Mouse (Mus musculus) small intestine, adult 2 months (tissue): ENCODE data around the gene Mrtfa. TPM values are rescaled to one million over a fixed set of nuclear protein-coding genes. Genes with fewer than 3 reads are reported as not detected.

Experiments
- H3K27ac ChIP-seq: fragments of 200-500 bp; 2 replicates; pipeline ENCODE4 v1.5.1; 2012; ENCODE audit warnings: low read depth, low read length, control low read depth, inconsistent platforms; ENCODE audit not compliant: insufficient read depth
- H3K27me3 ChIP-seq: fragments of 200-500 bp; 2 replicates; pipeline ENCODE4 v1.6.1; 2012; ENCODE audit warnings: mild to moderate bottlenecking, moderate library complexity, low read length, inconsistent platforms; ENCODE audit not compliant: control insufficient read depth, insufficient read depth
- H3K36me3 ChIP-seq: fragments of 200-500 bp; 2 replicates; pipeline ENCODE4 v1.6.1; 2012; ENCODE audit warnings: mild to moderate bottlenecking, low read length, control low read depth, inconsistent platforms; ENCODE audit not compliant: control insufficient read depth, insufficient read depth
- H3K4me1 ChIP-seq: fragments of 200-500 bp; 2 replicates; pipeline ENCODE4 v1.6.1; 2012; ENCODE audit warnings: low read length, inconsistent platforms, mixed read lengths; ENCODE audit not compliant: control insufficient read depth, insufficient read depth, insufficient read length
- H3K4me3 ChIP-seq: fragments of 200-500 bp; 2 replicates; pipeline ENCODE4 v1.5.1; 2012; ENCODE audit warnings: low read depth, mild to moderate bottlenecking, control low read depth, inconsistent platforms, low read length, moderate library complexity
- CTCF ChIP-seq: fragments of 200-500 bp; IDR thresholded peaks from 2 replicates; pipeline ENCODE4 v1.5.1; 2012; ENCODE audit warnings: low read depth, mild to moderate bottlenecking, control low read depth, inconsistent platforms, low read length, moderate library complexity, mixed read lengths; ENCODE audit not compliant: insufficient replicate concordance, insufficient read length; ENCODE audit errors: extremely low read depth
- POLR2A ChIP-seq: fragments of 200-500 bp; IDR thresholded peaks from 2 replicates; pipeline ENCODE4 v1.6.1; 2012; ENCODE audit warnings: low read depth, mild to moderate bottlenecking, control low read depth, inconsistent platforms, low read length, moderate library complexity
- WGBS: fragments of 180-500 bp; shearing (Covaris S2); methylation state at CpG from one replicate; pipeline ENCODE4 v1.1.7; 2018; 5-methylcytosine and 5-hydroxymethylcytosine counted together
- polyA plus RNA-seq: library from polyadenylated mRNA; depleted of rRNA; stranded (reverse); fragments of >200 nt; gene quantifications from 2 replicates; pipeline ENCODE4 v1.2.3, GENCODE M21; 2012

The Mrtfa gene
- polyA plus RNA-seq, 1 experiment, result 34.5 TPM

DNA sequence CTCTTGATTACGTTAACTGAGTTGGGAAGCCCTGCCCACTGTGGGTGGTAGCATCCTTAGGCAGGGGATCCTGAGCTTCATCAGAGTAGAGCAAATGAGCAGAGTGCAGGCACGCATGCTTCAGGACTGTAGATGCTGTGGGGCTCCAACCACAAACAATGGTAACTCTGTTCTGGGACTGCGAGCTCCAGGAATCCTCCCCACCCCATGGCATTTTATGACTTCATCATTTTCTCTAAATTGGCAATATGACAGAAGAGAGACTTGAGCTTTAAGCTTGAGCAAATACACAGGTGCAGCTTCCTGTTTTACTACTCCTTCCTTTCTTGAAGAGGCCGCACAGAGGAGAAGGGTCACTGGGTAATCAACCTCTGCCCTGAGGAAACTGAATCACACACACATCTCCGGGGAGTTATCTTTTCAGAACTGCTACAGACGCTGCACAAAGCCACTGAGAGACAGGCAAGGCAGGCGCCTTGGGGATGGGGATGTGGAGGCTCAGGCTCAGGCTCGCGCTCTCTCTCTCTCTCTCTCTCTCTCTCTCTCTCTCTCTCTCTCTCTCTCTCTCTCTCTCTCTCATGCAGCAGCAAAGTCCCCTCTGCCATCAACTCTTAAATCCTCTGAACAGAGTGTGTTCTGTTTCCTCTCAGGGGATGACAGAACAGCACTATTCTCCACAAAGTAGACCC lies 157.5 kb downstream of the Mrtfa start:
- Histone ChIP-seq H3K36me3 (no peaks in the 10 kb centered on the region), H3K4me3 (no peak overlapping the region), H3K27me3 (no peaks in the 10 kb centered on the region), H3K27ac (peak overlapping the region; percentile 72), H3K4me1 (peaks cover 45% of the 10 kb centered on the region)
- TF ChIP-seq POLR2A, result no peak
- no peak for TF ChIP-seq CTCF
- 15% methylated on average over 9 of the region's 9 CpGs for WGBS

DNA sequence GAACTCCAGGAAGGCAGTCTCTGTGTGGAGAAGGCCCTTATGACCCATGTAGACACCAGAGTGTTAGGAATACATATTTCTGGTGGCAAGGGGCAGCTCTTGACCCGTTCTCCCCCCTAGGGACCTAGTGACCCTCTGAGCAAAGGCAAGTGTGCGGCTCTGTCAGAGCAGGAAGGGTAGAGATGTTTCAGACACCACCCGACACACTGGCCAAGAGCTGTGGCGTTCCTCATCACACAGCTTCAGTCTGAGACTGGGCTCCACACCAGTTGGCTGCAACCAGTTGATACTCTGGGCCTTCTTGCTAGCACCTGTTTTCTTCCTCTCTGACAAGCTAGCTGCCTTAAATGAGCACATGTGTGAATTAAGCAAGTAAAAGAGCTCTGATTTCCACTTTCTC lies 158.9 kb downstream of the Mrtfa start:
- 74% methylated on average over 4 of the region's 4 CpGs for WGBS
- H3K4me1 ChIP-seq, result peaks cover 42% of the 10 kb centered on the region
- no peaks in the 10 kb centered on the region for H3K27me3 ChIP-seq
- no peaks in the 10 kb centered on the region for H3K36me3 ChIP-seq
- H3K27ac ChIP-seq, result peak overlapping the region; percentile 5; the same call in 1 of the 2 replicates
- H3K4me3 ChIP-seq, result no peak overlapping the region
- no peak for TF ChIP-seq CTCF
- TF ChIP-seq POLR2A, result no peak

- WGBS, result 40% methylated on average over 10 of the region's 10 CpGs
- no peak overlapping the region for H3K4me3 ChIP-seq
- H3K36me3 ChIP-seq, result no peaks in the 10 kb centered on the region; the same call in 1 of the 2 replicates
- H3K27me3 ChIP-seq, result no peaks in the 10 kb centered on the region
- TF ChIP-seq CTCF, result no peak
- H3K4me1 ChIP-seq, result peaks cover 42% of the 10 kb centered on the region
- no peak overlapping the region for H3K27ac ChIP-seq
Observed at GRCm38 (mm10) chr15:81030891-81031425, 159.6 kb downstream of the Mrtfa start.

DNA sequence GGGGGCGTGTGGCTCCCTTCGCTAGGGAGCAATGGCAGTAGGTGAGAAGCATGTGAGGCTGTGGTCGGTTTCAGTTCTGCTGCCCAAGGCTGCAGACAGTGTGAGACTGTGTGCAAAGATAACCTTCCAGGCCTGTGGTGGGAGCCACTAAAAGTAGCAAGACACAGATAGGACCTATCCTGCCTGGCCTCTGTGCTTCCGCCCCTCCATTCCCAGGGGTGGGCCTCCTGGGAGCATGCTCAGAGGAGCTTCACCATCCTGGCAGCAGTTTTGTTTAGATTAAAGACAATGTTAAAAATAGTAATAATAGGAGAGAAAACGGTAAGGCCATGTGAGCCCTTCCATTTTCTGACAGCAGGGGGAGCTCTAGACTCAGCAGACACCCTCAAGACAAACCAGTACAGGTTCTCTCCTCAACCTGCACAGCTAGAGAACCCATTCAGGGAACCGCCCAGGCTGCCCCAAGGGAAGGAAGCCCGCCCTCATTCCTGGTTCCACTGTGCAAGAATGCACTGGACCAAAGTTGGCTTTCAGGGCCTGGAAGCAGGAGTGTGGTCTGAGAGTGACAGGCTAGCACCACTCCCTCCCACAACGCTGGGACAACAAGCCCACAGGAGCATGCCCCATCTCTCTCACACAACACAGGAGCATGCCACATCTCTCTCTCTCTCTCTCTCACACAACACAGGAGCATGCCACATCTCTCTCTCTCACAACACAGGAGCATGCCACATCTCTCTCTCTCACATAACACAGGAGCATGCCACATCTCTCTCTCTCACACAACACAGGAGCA lies 163.0 kb downstream of the Mrtfa start:
- Histone ChIP-seq H3K27ac (no peak overlapping the region), H3K27me3 (no peaks in the 10 kb centered on the region), H3K36me3 (peaks cover 2% of the 10 kb centered on the region; the same call in 1 of the 2 replicates), H3K4me1 (peaks cover 15% of the 10 kb centered on the region), H3K4me3 (no peak overlapping the region)
- TF ChIP-seq POLR2A (no peak), CTCF (peak; percentile 73; the same call in 1 of the 2 replicates)
- WGBS, result 38% methylated on average over 8 of the region's 8 CpGs

- H3K27me3 ChIP-seq, result no peaks in the 10 kb centered on the region
- WGBS, result 79% methylated on average over 5 of the region's 5 CpGs
- peaks cover 4% of the 10 kb centered on the region; the same call in 1 of the 2 replicates for H3K36me3 ChIP-seq
- no peak overlapping the region for H3K27ac ChIP-seq
- peaks cover 19% of the 10 kb centered on the region for H3K4me1 ChIP-seq
- H3K4me3 ChIP-seq, result no peak overlapping the region
- TF ChIP-seq POLR2A (no peak), CTCF (no peak)
Observed at GRCm38 (mm10) chr15:81026901-81027300, 163.7 kb downstream of the Mrtfa start.

- 83% methylated on average over 9 of the region's 9 CpGs for WGBS
- H3K27me3 ChIP-seq, result no peaks in the 10 kb centered on the region
- peaks cover 29% of the 10 kb centered on the region for H3K36me3 ChIP-seq
- TF ChIP-seq POLR2A (no peak), CTCF (no peak)
- peaks cover 8% of the 10 kb centered on the region for H3K4me1 ChIP-seq
- no peak overlapping the region; the same call in 1 of the 2 replicates for H3K27ac ChIP-seq
- H3K4me3 ChIP-seq, result no peak overlapping the region
Observed at GRCm38 (mm10) chr15:81023842-81024241, 166.7 kb downstream of the Mrtfa start.

DNA sequence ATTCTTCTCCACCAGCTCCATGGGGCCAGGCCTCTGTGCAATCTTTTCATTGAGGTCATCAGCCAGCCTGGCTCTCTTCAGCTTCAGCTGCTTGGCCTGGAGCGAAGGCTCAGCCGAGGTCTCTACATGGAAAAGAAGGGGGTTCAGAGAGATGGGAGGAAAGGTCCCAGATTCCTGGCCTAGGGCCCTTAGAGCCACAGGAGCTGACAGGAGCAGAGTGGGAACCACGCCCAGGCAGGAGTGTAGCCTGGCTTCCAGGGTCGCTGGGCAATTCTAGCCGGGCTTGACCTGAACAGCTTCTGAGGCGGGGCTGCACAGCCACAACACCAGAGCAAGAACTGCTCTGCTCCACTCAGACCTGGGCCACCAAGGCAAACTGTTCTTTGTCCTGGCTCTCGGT lies 168.1 kb downstream of the Mrtfa start:
- 71% methylated on average over 7 of the region's 7 CpGs for WGBS
- 0 out of 2 replicates have a peak overlapping the region, but pooled peaks have one; percentile 5 for H3K27ac ChIP-seq
- peaks cover 8% of the 10 kb centered on the region for H3K4me1 ChIP-seq
- H3K27me3 ChIP-seq, result no peaks in the 10 kb centered on the region
- TF ChIP-seq POLR2A (no peak), CTCF (no peak)
- H3K36me3 ChIP-seq, result peaks cover 40% of the 10 kb centered on the region
- H3K4me3 ChIP-seq, result no peak overlapping the region
